In genomic region chr1:160792156-160792685, GRCm38 (mm10) we compare ENCODE assay signal across 7 mouse cellular contexts. TPM values are rescaled to one million over a fixed set of nuclear protein-coding genes. Genes with fewer than 3 reads are reported as not detected.
DNase-seq lines count a peak whose midpoint lies in the region; ATAC-seq and TF ChIP-seq lines count a peak whose summit lies in the region.

No protein-coding gene starts in this region.

- peak; percentile 71 for ATAC-seq in embryonic facial prominence, embryonic 13.5 days (ENCODE audit: insufficient number of reproducible peaks, insufficient read depth, low FRiP score, low TSS enrichment, low read depth)
- peak; percentile 55 for ATAC-seq in lung, postnatal 0 days

- H3K9me3 ChIP-seq in ES-Bruce4 (replicated peaks; ENCODE audit: control insufficient read depth, insufficient read depth, low read length, poor library complexity, severe bottlenecking) = no peaks in the 10 kb centered on the region
- H3K9me3 ChIP-seq in embryonic facial prominence, embryonic 13.5 days = no peaks in the 10 kb centered on the region
- no peaks in the 10 kb centered on the region for H3K9me3 ChIP-seq in lung, postnatal 0 days (ENCODE audit: low read length)

- WGBS in embryonic facial prominence, embryonic 13.5 days = under 1% methylated on average over 48 of the region's 51 CpGs
- 2% methylated on average over 39 of the region's 51 CpGs for WGBS in lung, postnatal 0 days

- DNase-seq in R1 (ENCODE audit: low read depth, low spot score) = peak; percentile 73
- DNase-seq in heart, postnatal 4 days = peak; percentile 61
- peak; percentile 14 for DNase-seq in layer of hippocampus, adult 9-11 months
- DNase-seq in lung, postnatal 0 days (ENCODE audit: low spot score) = peak; percentile 53
- DNase-seq in retina, postnatal 7 days (ENCODE audit: low read depth, low spot score) = peak; percentile 5

- H3K4me1 ChIP-seq in ES-Bruce4 (ENCODE audit: control insufficient read depth, insufficient read depth, low read length) = no peaks in the 10 kb centered on the region
- peaks cover 7% of the 10 kb centered on the region for H3K4me1 ChIP-seq in embryonic facial prominence, embryonic 13.5 days
- H3K4me1 ChIP-seq in lung, postnatal 0 days (ENCODE audit: insufficient read depth, low read depth, low read length) = peaks cover 8% of the 10 kb centered on the region; the same call in 1 of the 2 replicates

- TF ChIP-seq CTCF in ES-Bruce4 (IDR thresholded peaks at IDR 0.05; ENCODE audit: low read depth, low read length) = no peak
- no peak for TF ChIP-seq CTCF in lung, postnatal 0 days (IDR thresholded peaks at IDR 0.05)

- H3K4me2 ChIP-seq in embryonic facial prominence, embryonic 13.5 days = peak overlapping the region; percentile 95
- peak overlapping the region; percentile 97 for H3K4me2 ChIP-seq in lung, postnatal 0 days (replicated peaks; ENCODE audit: low read depth, low read length)

- H3K9ac ChIP-seq in ES-Bruce4 (ENCODE audit: low read depth, poor library complexity, severe bottlenecking) = peak overlapping the region; percentile 90
- peak overlapping the region; percentile 89 for H3K9ac ChIP-seq in embryonic facial prominence, embryonic 13.5 days
- H3K9ac ChIP-seq in lung, postnatal 0 days (replicated peaks; ENCODE audit: low read depth) = peak overlapping the region; percentile 75

- H3K4me3 ChIP-seq in ES-Bruce4 (ENCODE audit: low read depth, low read length) = peak overlapping the region; percentile 75
- peak overlapping the region; percentile 89 for H3K4me3 ChIP-seq in embryonic facial prominence, embryonic 13.5 days
- peak overlapping the region; percentile 97 for H3K4me3 ChIP-seq in lung, postnatal 0 days (ENCODE audit: low read depth, low read length)

- peaks cover 1% of the 10 kb centered on the region; the same call in 1 of the 2 replicates for H3K27me3 ChIP-seq in ES-Bruce4 (ENCODE audit: control insufficient read depth, insufficient read depth, low read length, poor library complexity, severe bottlenecking)
- no peaks in the 10 kb centered on the region for H3K27me3 ChIP-seq in embryonic facial prominence, embryonic 13.5 days
- H3K27me3 ChIP-seq in lung, postnatal 0 days (replicated peaks; ENCODE audit: insufficient read depth, low read length) = no peaks in the 10 kb centered on the region

- TF ChIP-seq EP300 in ES-Bruce4 (IDR thresholded peaks at IDR 0.05; ENCODE audit: insufficient read depth, low read depth, low read length) = no peak
- no peak for TF ChIP-seq EP300 in lung, postnatal 0 days (IDR thresholded peaks at IDR 0.05)

- no peak for TF ChIP-seq POLR2A in ES-Bruce4 (IDR thresholded peaks at IDR 0.05; ENCODE audit: insufficient read depth, low read length)

- H3K36me3 ChIP-seq in ES-Bruce4 (ENCODE audit: control insufficient read depth, insufficient read depth, low read length, poor library complexity, severe bottlenecking) = no peaks in the 10 kb centered on the region
- H3K36me3 ChIP-seq in embryonic facial prominence, embryonic 13.5 days = no peaks in the 10 kb centered on the region
- H3K36me3 ChIP-seq in lung, postnatal 0 days (ENCODE audit: insufficient read depth, low read length) = no peaks in the 10 kb centered on the region

- H3K27ac ChIP-seq in ES-Bruce4 (ENCODE audit: insufficient read depth, low read length) = no peak overlapping the region
- peak overlapping the region; percentile 66 for H3K27ac ChIP-seq in embryonic facial prominence, embryonic 13.5 days
- H3K27ac ChIP-seq in lung, postnatal 0 days (ENCODE audit: low read length) = peak overlapping the region; percentile 78

RNA-seq across cellular contexts. Expression of gene Rabgap1l, which starts 0.8 kb away (rescaled TPM):
- polyA plus RNA-seq in ES-Bruce4 (2011; ENCODE audit: insufficient read depth, insufficient read length, low read depth, missing spikeins) = 29.8 and 37.1 TPM in 2 replicates
- polyA plus RNA-seq in embryonic facial prominence, embryonic 13.5 days (2015; fragmentation: Nextera tagmentation; extraction: Ambion mirVana) = 22.1 and 24.5 TPM in 2 replicates
- 100 to 1,000 TPM; 120 to 126 TPM for total RNA-seq in heart, postnatal 4 days (2021)
- 31.4 and 42.0 TPM in 2 replicates for polyA plus RNA-seq in lung, postnatal 0 days (2015; fragmentation: Nextera tagmentation; extraction: Ambion mirVana)

Comparison
In these comparisons a context has a peak if more than half of its experiments do, and no peak if none do; other contexts are left out.
1. DNase-seq: peak in every context shown above with its lines; median percentile 73 in R1; 61 in heart, postnatal 4 days; 53 in lung, postnatal 0 days; 14 in layer of hippocampus, adult 9-11 months; 5 in retina, postnatal 7 days.